Mouse (Mus musculus): ENCODE measurements around the gene Gm44579. TPM values are rescaled to one million over a fixed set of nuclear protein-coding genes. Genes with fewer than 3 reads are reported as not detected.

Gene Gm44579
- not detected for polyA plus RNA-seq (2014; fragmentation: Illumina TruSeq; extraction: RNeasy Lipid Tissue Mini Kit (QIAGEN cat#74804); ENCODE audit: insufficient read depth, low read depth, low replicate concordance)

DNA sequence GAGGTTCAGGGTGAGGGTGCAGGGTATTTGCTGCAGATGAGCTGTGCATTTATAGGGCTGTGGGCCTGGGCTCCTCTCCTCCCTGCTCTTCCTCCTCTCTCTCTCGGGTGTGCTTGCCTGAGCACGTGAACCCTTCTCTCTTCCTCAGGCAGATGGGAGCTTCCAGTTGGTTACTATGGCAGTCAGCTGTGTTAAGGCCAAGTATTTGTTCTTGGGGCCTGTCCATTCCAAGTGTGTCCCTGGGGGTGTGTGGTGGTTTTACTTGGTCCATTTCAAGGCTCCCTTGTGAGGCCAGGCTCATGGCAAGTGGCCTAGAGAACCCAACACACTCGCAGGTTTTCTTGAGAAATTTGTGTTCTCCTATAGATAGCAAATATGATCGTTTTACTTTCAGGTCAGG lies at the start of gene Gm44579, which contains the start of gene Olfr287:
Gene Gm44579, minus strand, starts transcription at position 101 of the 400 bp plus-strand sequence.
Gene Olfr287, minus strand, starts transcription at position 180 of the 400 bp plus-strand sequence.

DNA sequence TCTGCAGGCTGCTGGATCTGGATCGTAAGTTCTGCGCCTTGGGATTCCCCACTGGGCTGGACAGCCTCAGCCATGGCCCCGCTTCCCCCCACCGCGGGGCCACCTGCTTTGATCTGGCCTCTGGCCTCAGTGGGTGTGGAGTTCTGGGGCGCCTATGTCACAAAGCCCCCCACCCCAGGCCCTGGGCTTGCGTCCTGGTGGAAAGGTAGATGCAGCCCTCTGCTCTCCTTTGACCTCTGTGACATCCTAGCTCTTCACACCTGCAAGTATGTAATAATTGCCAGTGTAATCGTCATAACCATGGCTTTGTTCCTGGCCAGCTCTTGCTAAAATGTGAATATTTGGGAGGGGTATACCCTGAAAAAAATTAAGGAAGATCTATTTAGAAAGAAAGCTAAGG lies 36.4 kb upstream of the Gm44579 start, which contains the start of gene H1fnt:
Gene H1fnt, minus strand, starts transcription at position 101 of the 400 bp plus-strand sequence.

DNA sequence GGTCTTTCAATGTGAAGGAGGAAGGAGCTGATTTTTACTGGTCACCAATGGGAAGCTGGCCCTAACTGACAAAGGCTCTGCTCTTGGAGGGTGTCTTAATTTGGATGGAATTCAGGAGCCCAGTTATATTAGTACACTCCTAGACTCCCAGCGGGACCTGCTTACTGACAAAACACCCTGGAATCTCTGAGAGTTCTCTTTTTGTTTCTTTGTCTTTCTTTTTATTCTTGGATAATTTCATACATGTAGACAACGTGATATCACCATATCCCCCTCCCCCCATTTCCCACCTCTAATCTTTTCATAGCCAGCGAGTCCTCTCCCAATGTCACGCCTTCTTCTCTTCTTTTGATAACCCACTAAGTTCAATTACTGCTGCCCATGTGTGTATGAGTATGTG lies 13.6 kb upstream of the Gm44579 start, which contains the start of gene Olfr286:
Gene Olfr286, minus strand, starts transcription at position 101 of the 400 bp plus-strand sequence.

DNA sequence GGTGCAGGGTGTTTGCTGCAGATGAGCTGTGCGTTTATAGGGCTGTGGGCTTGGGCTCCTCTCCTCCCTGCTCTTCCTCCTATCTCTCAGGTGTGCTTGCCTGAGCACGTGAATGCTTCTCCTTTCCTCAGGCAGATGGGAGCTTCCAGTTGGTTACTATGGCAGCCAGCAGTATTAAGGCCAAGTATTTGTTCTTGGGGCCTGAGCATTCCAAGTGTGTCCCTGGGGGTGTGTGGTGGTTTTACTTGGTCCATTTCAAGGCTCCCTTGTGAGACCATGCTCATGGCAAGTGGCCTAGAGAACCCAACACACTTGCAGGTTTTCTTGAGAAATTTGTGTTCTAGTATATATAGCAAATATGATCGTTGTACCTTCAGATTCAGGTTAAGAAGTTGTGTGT lies 25.3 kb downstream of the Gm44579 start, which contains the start of gene Olfr288:
Gene Olfr288, minus strand, starts transcription at position 101 of the 400 bp plus-strand sequence.

DNA sequence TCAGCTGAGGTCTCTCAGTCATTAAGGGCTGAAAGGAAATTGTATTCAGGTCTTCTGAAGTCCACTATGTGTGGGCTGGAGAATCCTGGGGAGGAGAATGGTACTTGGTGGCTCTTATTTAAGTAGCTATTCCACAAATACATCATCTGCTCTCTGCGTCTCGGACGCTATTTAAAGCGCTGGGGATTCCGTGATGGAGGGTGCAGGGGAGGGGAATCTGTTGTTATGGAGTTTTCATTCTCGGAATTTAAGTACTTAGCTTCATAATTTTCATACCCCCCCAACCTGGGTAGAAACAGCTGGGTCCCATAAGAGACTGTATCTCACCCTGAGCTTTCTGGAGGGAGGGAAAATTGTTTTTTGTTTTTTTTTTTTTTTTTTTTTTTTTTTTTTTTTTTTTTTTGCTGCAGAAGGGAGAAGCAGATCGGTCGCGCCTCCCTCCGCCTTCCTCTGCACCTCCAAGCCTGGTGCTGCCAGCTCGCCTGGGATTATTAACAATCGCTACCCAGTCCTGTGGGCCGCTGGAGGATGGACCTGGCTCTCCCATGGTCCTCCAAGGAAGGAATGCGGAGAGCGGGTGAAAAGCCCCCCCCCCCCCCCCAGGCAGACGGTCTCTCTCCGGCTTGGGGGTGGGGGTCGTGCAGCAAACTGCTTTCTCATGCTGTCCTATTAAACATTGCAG lies 53.7 kb downstream of the Gm44579 start, which contains the start of gene Ccdc184:
Gene Ccdc184, plus strand, starts transcription at position 196 of the 682 bp plus-strand sequence.

DNA sequence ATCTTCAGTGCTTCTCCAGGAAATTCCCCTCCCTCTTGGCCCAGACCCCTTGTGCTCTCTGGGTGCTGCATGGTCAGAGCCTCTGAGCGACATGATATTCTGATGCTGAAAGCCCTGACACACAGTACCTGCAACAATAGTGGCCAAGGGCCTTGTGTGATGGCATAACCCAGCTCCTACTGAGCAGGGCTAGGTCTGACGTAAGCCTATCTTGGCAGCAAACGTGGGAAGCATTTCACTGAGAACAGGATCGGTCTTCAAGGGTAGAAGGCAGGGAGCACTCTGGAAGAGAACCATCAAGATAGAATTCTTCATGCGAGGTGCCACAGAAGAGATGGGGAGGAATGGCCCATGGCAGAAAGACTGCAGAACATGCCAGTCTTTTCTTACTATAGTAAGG lies 55.3 kb downstream of the Gm44579 start, which contains the start of gene Asb8:
Gene Asb8, minus strand, starts transcription at position 101 of the 400 bp plus-strand sequence.

Other genes starting within 250 kb of the Gm44579 start
- gene Col2a1, start 216.3 kb downstream of the Gm44579 start, polyA plus RNA-seq (2014; fragmentation: Illumina TruSeq; extraction: RNeasy Lipid Tissue Mini Kit (QIAGEN cat#74804); ENCODE audit: insufficient read depth, low read depth, low replicate concordance) = 0.04 TPM
- gene Pfkm, start 128.4 kb downstream of the Gm44579 start, polyA plus RNA-seq (2014; fragmentation: Illumina TruSeq; extraction: RNeasy Lipid Tissue Mini Kit (QIAGEN cat#74804); ENCODE audit: insufficient read depth, low read depth, low replicate concordance) = 14.2 TPM
- gene Senp1, start 127.2 kb downstream of the Gm44579 start, polyA plus RNA-seq (2014; fragmentation: Illumina TruSeq; extraction: RNeasy Lipid Tissue Mini Kit (QIAGEN cat#74804); ENCODE audit: insufficient read depth, low read depth, low replicate concordance) = 8.0 TPM
- gene Asb8, start 55.4 kb downstream of the Gm44579 start, polyA plus RNA-seq (2014; fragmentation: Illumina TruSeq; extraction: RNeasy Lipid Tissue Mini Kit (QIAGEN cat#74804); ENCODE audit: insufficient read depth, low read depth, low replicate concordance) = 16.7 TPM
- 2.8 TPM for gene Ccdc184, start 53.8 kb downstream of the Gm44579 start, polyA plus RNA-seq (2014; fragmentation: Illumina TruSeq; extraction: RNeasy Lipid Tissue Mini Kit (QIAGEN cat#74804); ENCODE audit: insufficient read depth, low read depth, low replicate concordance)
- not detected for gene Olfr288, start 25.4 kb downstream of the Gm44579 start, polyA plus RNA-seq (2014; fragmentation: Illumina TruSeq; extraction: RNeasy Lipid Tissue Mini Kit (QIAGEN cat#74804); ENCODE audit: insufficient read depth, low read depth, low replicate concordance)
- gene Olfr287, start 79 bp upstream of the Gm44579 start, polyA plus RNA-seq (2014; fragmentation: Illumina TruSeq; extraction: RNeasy Lipid Tissue Mini Kit (QIAGEN cat#74804); ENCODE audit: insufficient read depth, low read depth, low replicate concordance) = not detected
- gene Olfr286, start 13.5 kb upstream of the Gm44579 start, polyA plus RNA-seq (2014; fragmentation: Illumina TruSeq; extraction: RNeasy Lipid Tissue Mini Kit (QIAGEN cat#74804); ENCODE audit: insufficient read depth, low read depth, low replicate concordance) = not detected
- not detected for gene H1fnt, start 36.3 kb upstream of the Gm44579 start, polyA plus RNA-seq (2014; fragmentation: Illumina TruSeq; extraction: RNeasy Lipid Tissue Mini Kit (QIAGEN cat#74804); ENCODE audit: insufficient read depth, low read depth, low replicate concordance)
- 6.0 TPM for gene Zfp641, start 75.2 kb upstream of the Gm44579 start, polyA plus RNA-seq (2014; fragmentation: Illumina TruSeq; extraction: RNeasy Lipid Tissue Mini Kit (QIAGEN cat#74804); ENCODE audit: insufficient read depth, low read depth, low replicate concordance)
- not detected for gene Olfr285, start 96.4 kb upstream of the Gm44579 start, polyA plus RNA-seq (2014; fragmentation: Illumina TruSeq; extraction: RNeasy Lipid Tissue Mini Kit (QIAGEN cat#74804); ENCODE audit: insufficient read depth, low read depth, low replicate concordance)
- gene Olfr284, start 120.0 kb upstream of the Gm44579 start, polyA plus RNA-seq (2014; fragmentation: Illumina TruSeq; extraction: RNeasy Lipid Tissue Mini Kit (QIAGEN cat#74804); ENCODE audit: insufficient read depth, low read depth, low replicate concordance) = not detected
- gene Olfr283, start 160.0 kb upstream of the Gm44579 start, polyA plus RNA-seq (2014; fragmentation: Illumina TruSeq; extraction: RNeasy Lipid Tissue Mini Kit (QIAGEN cat#74804); ENCODE audit: insufficient read depth, low read depth, low replicate concordance) = not detected
- not detected for gene Olfr282, start 210.2 kb upstream of the Gm44579 start, polyA plus RNA-seq (2014; fragmentation: Illumina TruSeq; extraction: RNeasy Lipid Tissue Mini Kit (QIAGEN cat#74804); ENCODE audit: insufficient read depth, low read depth, low replicate concordance)
- not detected for gene Olfr281, start 231.6 kb upstream of the Gm44579 start, polyA plus RNA-seq (2014; fragmentation: Illumina TruSeq; extraction: RNeasy Lipid Tissue Mini Kit (QIAGEN cat#74804); ENCODE audit: insufficient read depth, low read depth, low replicate concordance)
- not detected for gene OR5BS1P, start 248.9 kb upstream of the Gm44579 start, polyA plus RNA-seq (2014; fragmentation: Illumina TruSeq; extraction: RNeasy Lipid Tissue Mini Kit (QIAGEN cat#74804); ENCODE audit: insufficient read depth, low read depth, low replicate concordance)

All from lung, adult 10 weeks (tissue).